Mouse (Mus musculus) embryonic facial prominence, embryonic 11.5 days (tissue): ENCODE data around the gene Gm43720. TPM values are rescaled to one million over a fixed set of nuclear protein-coding genes. Genes with fewer than 3 reads are reported as not detected.

Source experiments
- ATAC-seq: fragments of 200-750 bp; cut with Nextera tagmentation; replicated peaks from 2 replicates; pipeline ENCODE4 v1.8.0; 2017; ENCODE audit warnings: low read depth; ENCODE audit not compliant: insufficient number of reproducible peaks, low FRiP score, low TSS enrichment
- DNase-seq: peaks from one replicate; pipeline ENCODE4 v3.0.0-alpha.2; 2015; ENCODE audit warnings: low spot score
- H3K27ac ChIP-seq: fragments of 300-500 bp; sonication (generic); replicated peaks from 2 replicates; pipeline ENCODE4 v1.5.1; 2014; ENCODE audit warnings: mild to moderate bottlenecking, low read depth, low read length, control low read depth
- H3K27me3 ChIP-seq: fragments of 300-500 bp; sonication (generic); 2 replicates; pipeline ENCODE4 v1.6.1; 2014; ENCODE audit warnings: mild to moderate bottlenecking, low read length, moderate library complexity, mixed read lengths; ENCODE audit not compliant: control insufficient read depth, insufficient read depth
- H3K36me3 ChIP-seq: fragments of 300-500 bp; sonication (generic); replicated peaks from 2 replicates; pipeline ENCODE4 v1.6.1; 2014; ENCODE audit warnings: low read depth, mild to moderate bottlenecking, low read length, moderate library complexity, mixed read lengths; ENCODE audit not compliant: control insufficient read depth, insufficient read depth
- H3K4me1 ChIP-seq: fragments of 300-500 bp; sonication (generic); 2 replicates; pipeline ENCODE4 v1.6.1; 2014; ENCODE audit warnings: low read length, mixed read lengths; ENCODE audit not compliant: control insufficient read depth, insufficient read depth
- H3K4me2 ChIP-seq: fragments of 300-500 bp; sonication (generic); 2 replicates; pipeline ENCODE4 v1.6.1; 2014; ENCODE audit warnings: low read depth, mild to moderate bottlenecking, control low read depth, low read length, moderate library complexity
- H3K4me3 ChIP-seq: fragments of 300-500 bp; sonication (generic); 2 replicates; pipeline ENCODE4 v1.5.1; 2014; ENCODE audit warnings: low read depth, low read length, control low read depth
- H3K9ac ChIP-seq: fragments of 300-500 bp; sonication (generic); replicated peaks from 2 replicates; pipeline ENCODE4 v1.6.1; 2014; ENCODE audit warnings: mild to moderate bottlenecking, control low read depth, low read length
- H3K9me3 ChIP-seq: fragments of 300-500 bp; sonication (generic); replicated peaks from 2 replicates; pipeline ENCODE4 v1.6.1; 2016; ENCODE audit warnings: mild to moderate bottlenecking, low read length, inconsistent platforms, mixed read lengths; ENCODE audit not compliant: control insufficient read depth
- WGBS: fragments of 180-500 bp; shearing (Covaris S2); extraction: QIAGEN DNeasy Blood & Tissue Kit; methylation state at CpG from one replicate; pipeline ENCODE4 v1.1.7; 2014; 5-methylcytosine and 5-hydroxymethylcytosine counted together
- polyA plus RNA-seq: library from polyadenylated mRNA; unstranded; fragments of >200 nt; fragmentation: Nextera tagmentation; extraction: Ambion mirVana; gene quantifications from 2 replicates; pipeline ENCODE4 v1.2.1, GENCODE M21; 2014

Gm43720 gene
- polyA plus RNA-seq, 1 experiment from 2014 or later, result not detected

- Histone ChIP-seq H3K36me3 (peaks cover 2% of the 10 kb centered on the region; the same call in 1 of the 2 replicates), H3K27me3 (no peaks in the 10 kb centered on the region), H3K4me3 (no peak overlapping the region; the same call in 1 of the 2 replicates), H3K4me2 (no peak overlapping the region), H3K9me3 (no peaks in the 10 kb centered on the region; the same call in 1 of the 2 replicates), H3K9ac (no peak overlapping the region), H3K27ac (no peak overlapping the region), H3K4me1 (peaks cover 13% of the 10 kb centered on the region)
- DNase-seq (no peak), ATAC-seq (no peak)
- 87% methylated on average over 15 of the region's 15 CpGs for WGBS
Measured at GRCm38 (mm10) chr5:138280829-138281228, 1.1 kb upstream of the Gm43720 start.

- H3K4me3 ChIP-seq, result peak overlapping the region; percentile 9; the same call in 1 of the 2 replicates
- DNase-seq (no peak), ATAC-seq (no peak)
- no peaks in the 10 kb centered on the region; the same call in 1 of the 2 replicates for H3K9me3 ChIP-seq
- H3K36me3 ChIP-seq, result peaks cover 2% of the 10 kb centered on the region; the same call in 1 of the 2 replicates
- H3K27me3 ChIP-seq, result no peaks in the 10 kb centered on the region
- no peak overlapping the region for H3K9ac ChIP-seq
- 26% methylated on average over 25 of the region's 26 CpGs for WGBS
- H3K27ac ChIP-seq, result no peak overlapping the region
- peaks cover 15% of the 10 kb centered on the region for H3K4me1 ChIP-seq
- peak overlapping the region; percentile 27; the same call in 1 of the 2 replicates for H3K4me2 ChIP-seq
Measured at GRCm38 (mm10) chr5:138280425-138280768, 639 bp upstream of the Gm43720 start.

GRCm38 (mm10) chr5:138277994-138278393 lies 1.8 kb downstream of the Gm43720 start:
- Histone ChIP-seq H3K27ac (no peak overlapping the region), H3K36me3 (peaks cover 2% of the 10 kb centered on the region; the same call in 1 of the 2 replicates), H3K9ac (peak overlapping the region; percentile 68; the same call in 1 of the 2 replicates), H3K4me1 (peaks cover 20% of the 10 kb centered on the region), H3K27me3 (no peaks in the 10 kb centered on the region), H3K9me3 (no peaks in the 10 kb centered on the region; the same call in 1 of the 2 replicates), H3K4me3 (no peak overlapping the region), H3K4me2 (peak overlapping the region; percentile 67; the same call in 1 of the 2 replicates)
- WGBS, result 89% methylated on average over 7 of the region's 7 CpGs
- no peak for DNase-seq
- ATAC-seq, result no peak

GRCm38 (mm10) chr5:138275216-138276050 lies 4.3 kb downstream of the Gm43720 start:
- ATAC-seq, result no peak
- Histone ChIP-seq H3K4me1 (peaks cover 22% of the 10 kb centered on the region), H3K27ac (no peak overlapping the region), H3K36me3 (peaks cover 2% of the 10 kb centered on the region; the same call in 1 of the 2 replicates), H3K27me3 (no peaks in the 10 kb centered on the region), H3K9ac (peak overlapping the region; percentile 32), H3K4me2 (peak overlapping the region; percentile 49), H3K4me3 (peak overlapping the region; percentile 15), H3K9me3 (no peaks in the 10 kb centered on the region; the same call in 1 of the 2 replicates)
- DNase-seq, result peak; percentile 38
- 18% methylated on average over 41 of the region's 41 CpGs for WGBS

GRCm38 (mm10) chr5:138274186-138274585 lies 5.6 kb downstream of the Gm43720 start:
- Histone ChIP-seq H3K4me1 (peaks cover 22% of the 10 kb centered on the region), H3K4me3 (no peak overlapping the region), H3K27me3 (no peaks in the 10 kb centered on the region), H3K27ac (no peak overlapping the region), H3K9ac (no peak overlapping the region), H3K4me2 (no peak overlapping the region), H3K36me3 (peaks cover 2% of the 10 kb centered on the region; the same call in 1 of the 2 replicates), H3K9me3 (no peaks in the 10 kb centered on the region)
- ATAC-seq (no peak), DNase-seq (no peak)
- 67% methylated on average over 8 of the region's 8 CpGs for WGBS

- Histone ChIP-seq H3K4me1 (peaks cover 19% of the 10 kb centered on the region), H3K4me3 (0 out of 2 replicates have a peak within 1 kb of the TSS, but pooled peaks have one; percentile 14), H3K36me3 (no peaks in the 10 kb centered on the region; the same call in 1 of the 2 replicates), H3K27ac (peak within 1 kb of the TSS; percentile 54), H3K27me3 (no peaks in the 10 kb centered on the region), H3K9ac (peak within 1 kb of the TSS; percentile 49), H3K4me2 (peak within 1 kb of the TSS; percentile 28), H3K9me3 (no peaks in the 10 kb centered on the region)
- ATAC-seq, result peak; percentile 40; the same call in 1 of the 2 replicates
- under 1% methylated on average over 12 of the region's 12 CpGs for WGBS
- DNase-seq, result peak; percentile 69
Measured at GRCm38 (mm10) chr5:138272409-138272923, 7.3 kb downstream of the Gm43720 start, which contains the start of gene Gal3st4. Gene Gal3st4 (minus strand): TSS chr5:138272840.

GRCm38 (mm10) chr5:138271232-138271631 lies 8.5 kb downstream of the Gm43720 start:
- H3K4me3 ChIP-seq, result no peak overlapping the region
- 43% methylated on average over 3 of the region's 3 CpGs for WGBS
- ATAC-seq, result no peak
- no peak overlapping the region for H3K27ac ChIP-seq
- peaks cover 13% of the 10 kb centered on the region for H3K4me1 ChIP-seq
- H3K9ac ChIP-seq, result no peak overlapping the region
- DNase-seq, result no peak
- H3K27me3 ChIP-seq, result no peaks in the 10 kb centered on the region
- no peak overlapping the region for H3K4me2 ChIP-seq
- H3K9me3 ChIP-seq, result no peaks in the 10 kb centered on the region
- H3K36me3 ChIP-seq, result no peaks in the 10 kb centered on the region; the same call in 1 of the 2 replicates
